Mouse (Mus musculus): ENCODE measurements at regions not wholly inside any gene's neighbourhood (a gene's known extent, or its start where the extent isn't known, plus 50 kb on each side); places are given as distances from the start of the nearest gene placed in this dataset.

GRCm38 (mm10) chr10:70866737-70867136, 211.0 kb upstream of the Phyhipl start:
- no peak for ATAC-seq (replicated peaks; ENCODE audit: insufficient number of reproducible peaks, low FRiP score, low TSS enrichment)
- Histone ChIP-seq H3K27me3 (ENCODE audit: control insufficient read depth, insufficient read depth, low read length) (no peaks in the 10 kb centered on the region), H3K9me3 (replicated peaks; ENCODE audit: control insufficient read depth, low read length) (no peaks in the 10 kb centered on the region), H3K4me1 (ENCODE audit: control insufficient read depth, insufficient read depth, low read length) (no peaks in the 10 kb centered on the region), H3K4me2 (no peak overlapping the region), H3K4me3 (ENCODE audit: low read depth, low read length) (no peak overlapping the region), H3K9ac (ENCODE audit: low read depth, low read length) (no peak overlapping the region), H3K27ac (ENCODE audit: low read depth, low read length) (no peak overlapping the region), H3K36me3 (ENCODE audit: control insufficient read depth, insufficient read depth, low read length) (no peaks in the 10 kb centered on the region)
- WGBS (ENCODE audit: insufficient replicate concordance) = 85% methylated on average over 2 of the region's 2 CpGs

GRCm38 (mm10) chr10:70864650-70865049, 208.9 kb upstream of the Phyhipl start:
- no peak overlapping the region for H3K4me2 ChIP-seq
- no peak overlapping the region for H3K9ac ChIP-seq (ENCODE audit: low read depth, low read length)
- no peak overlapping the region for H3K27ac ChIP-seq (ENCODE audit: low read depth, low read length)
- no peak for ATAC-seq (replicated peaks; ENCODE audit: insufficient number of reproducible peaks, low FRiP score, low TSS enrichment)
- 87% methylated on average over 5 of the region's 5 CpGs for WGBS (ENCODE audit: insufficient replicate concordance)
- H3K4me3 ChIP-seq (ENCODE audit: low read depth, low read length) = no peak overlapping the region
- no peaks in the 10 kb centered on the region for H3K9me3 ChIP-seq (replicated peaks; ENCODE audit: control insufficient read depth, low read length)
- H3K27me3 ChIP-seq (ENCODE audit: control insufficient read depth, insufficient read depth, low read length) = no peaks in the 10 kb centered on the region
- no peaks in the 10 kb centered on the region for H3K36me3 ChIP-seq (ENCODE audit: control insufficient read depth, insufficient read depth, low read length)
- H3K4me1 ChIP-seq (ENCODE audit: control insufficient read depth, insufficient read depth, low read length) = no peaks in the 10 kb centered on the region

- Histone ChIP-seq H3K4me2 (no peak overlapping the region), H3K4me1 (ENCODE audit: control insufficient read depth, insufficient read depth, low read length) (no peaks in the 10 kb centered on the region), H3K27me3 (ENCODE audit: control insufficient read depth, insufficient read depth, low read length) (no peaks in the 10 kb centered on the region), H3K27ac (ENCODE audit: low read depth, low read length) (no peak overlapping the region), H3K36me3 (ENCODE audit: control insufficient read depth, insufficient read depth, low read length) (no peaks in the 10 kb centered on the region), H3K4me3 (ENCODE audit: low read depth, low read length) (no peak overlapping the region), H3K9ac (ENCODE audit: low read depth, low read length) (no peak overlapping the region), H3K9me3 (replicated peaks; ENCODE audit: control insufficient read depth, low read length) (no peaks in the 10 kb centered on the region)
- 64% methylated on average over 3 of the region's 4 CpGs for WGBS (ENCODE audit: insufficient replicate concordance)
- ATAC-seq (replicated peaks; ENCODE audit: insufficient number of reproducible peaks, low FRiP score, low TSS enrichment) = no peak
These were observed 206.2 kb upstream of the Phyhipl start for GRCm38 (mm10) chr10:70862022-70862335.

GRCm38 (mm10) chr10:70861131-70862021, 205.6 kb upstream of the Phyhipl start:
- Histone ChIP-seq H3K4me2 (no peak overlapping the region), H3K4me3 (ENCODE audit: low read depth, low read length) (no peak overlapping the region), H3K9me3 (replicated peaks; ENCODE audit: control insufficient read depth, low read length) (no peaks in the 10 kb centered on the region), H3K27ac (ENCODE audit: low read depth, low read length) (no peak overlapping the region), H3K27me3 (ENCODE audit: control insufficient read depth, insufficient read depth, low read length) (no peaks in the 10 kb centered on the region), H3K9ac (ENCODE audit: low read depth, low read length) (no peak overlapping the region), H3K36me3 (ENCODE audit: control insufficient read depth, insufficient read depth, low read length) (no peaks in the 10 kb centered on the region), H3K4me1 (ENCODE audit: control insufficient read depth, insufficient read depth, low read length) (no peaks in the 10 kb centered on the region)
- no peak for ATAC-seq (replicated peaks; ENCODE audit: insufficient number of reproducible peaks, low FRiP score, low TSS enrichment)
- 56% methylated on average over 10 of the region's 10 CpGs for WGBS (ENCODE audit: insufficient replicate concordance)

- ATAC-seq (replicated peaks; ENCODE audit: insufficient number of reproducible peaks, low FRiP score, low TSS enrichment) = no peak
- no peaks in the 10 kb centered on the region for H3K4me1 ChIP-seq (ENCODE audit: control insufficient read depth, insufficient read depth, low read length)
- WGBS (ENCODE audit: insufficient replicate concordance) = 69% methylated on average over 14 of the region's 14 CpGs
- H3K36me3 ChIP-seq (ENCODE audit: control insufficient read depth, insufficient read depth, low read length) = no peaks in the 10 kb centered on the region
- no peak overlapping the region for H3K4me2 ChIP-seq
- H3K27me3 ChIP-seq (ENCODE audit: control insufficient read depth, insufficient read depth, low read length) = no peaks in the 10 kb centered on the region
- H3K9ac ChIP-seq (ENCODE audit: low read depth, low read length) = no peak overlapping the region
- no peak overlapping the region for H3K27ac ChIP-seq (ENCODE audit: low read depth, low read length)
- no peaks in the 10 kb centered on the region for H3K9me3 ChIP-seq (replicated peaks; ENCODE audit: control insufficient read depth, low read length)
- no peak overlapping the region for H3K4me3 ChIP-seq (ENCODE audit: low read depth, low read length)
These were observed 201.5 kb upstream of the Phyhipl start for GRCm38 (mm10) chr10:70857155-70857820.

- Histone ChIP-seq H3K9me3 (replicated peaks; ENCODE audit: control insufficient read depth, low read length) (no peaks in the 10 kb centered on the region), H3K27me3 (ENCODE audit: control insufficient read depth, insufficient read depth, low read length) (no peaks in the 10 kb centered on the region), H3K27ac (ENCODE audit: low read depth, low read length) (no peak overlapping the region), H3K36me3 (ENCODE audit: control insufficient read depth, insufficient read depth, low read length) (no peaks in the 10 kb centered on the region), H3K4me1 (ENCODE audit: control insufficient read depth, insufficient read depth, low read length) (no peaks in the 10 kb centered on the region), H3K9ac (ENCODE audit: low read depth, low read length) (no peak overlapping the region), H3K4me3 (ENCODE audit: low read depth, low read length) (no peak overlapping the region), H3K4me2 (no peak overlapping the region)
- no peak for ATAC-seq (replicated peaks; ENCODE audit: insufficient number of reproducible peaks, low FRiP score, low TSS enrichment)
- WGBS (ENCODE audit: insufficient replicate concordance) = 76% methylated on average over 8 of the region's 8 CpGs
These were observed 200.2 kb upstream of the Phyhipl start for GRCm38 (mm10) chr10:70855948-70856347.

GRCm38 (mm10) chr10:70853614-70854013, 197.8 kb upstream of the Phyhipl start:
- Histone ChIP-seq H3K9me3 (replicated peaks; ENCODE audit: control insufficient read depth, low read length) (no peaks in the 10 kb centered on the region), H3K27ac (ENCODE audit: low read depth, low read length) (no peak overlapping the region), H3K9ac (ENCODE audit: low read depth, low read length) (no peak overlapping the region), H3K27me3 (ENCODE audit: control insufficient read depth, insufficient read depth, low read length) (no peaks in the 10 kb centered on the region), H3K4me2 (no peak overlapping the region), H3K4me1 (ENCODE audit: control insufficient read depth, insufficient read depth, low read length) (no peaks in the 10 kb centered on the region), H3K4me3 (ENCODE audit: low read depth, low read length) (no peak overlapping the region), H3K36me3 (ENCODE audit: control insufficient read depth, insufficient read depth, low read length) (no peaks in the 10 kb centered on the region)
- WGBS (ENCODE audit: insufficient replicate concordance) = 86% methylated on average over 4 of the region's 4 CpGs
- no peak for ATAC-seq (replicated peaks; ENCODE audit: insufficient number of reproducible peaks, low FRiP score, low TSS enrichment)

- ATAC-seq (replicated peaks; ENCODE audit: insufficient number of reproducible peaks, low FRiP score, low TSS enrichment) = no peak
- H3K4me1 ChIP-seq (ENCODE audit: control insufficient read depth, insufficient read depth, low read length) = no peaks in the 10 kb centered on the region
- H3K27me3 ChIP-seq (ENCODE audit: control insufficient read depth, insufficient read depth, low read length) = no peaks in the 10 kb centered on the region
- H3K9me3 ChIP-seq (replicated peaks; ENCODE audit: control insufficient read depth, low read length) = no peaks in the 10 kb centered on the region
- WGBS (ENCODE audit: insufficient replicate concordance) = 79% methylated on average over 5 of the region's 5 CpGs
- no peak overlapping the region for H3K27ac ChIP-seq (ENCODE audit: low read depth, low read length)
- H3K4me2 ChIP-seq = no peak overlapping the region
- H3K36me3 ChIP-seq (ENCODE audit: control insufficient read depth, insufficient read depth, low read length) = no peaks in the 10 kb centered on the region
- no peak overlapping the region for H3K4me3 ChIP-seq (ENCODE audit: low read depth, low read length)
- no peak overlapping the region for H3K9ac ChIP-seq (ENCODE audit: low read depth, low read length)
These were observed 192.4 kb upstream of the Phyhipl start for GRCm38 (mm10) chr10:70848141-70848540.
